Comparison of ENCODE assay signal across 8 mouse cellular contexts in genomic region chr16:49799597-49800561, GRCm38 (mm10). TPM values are rescaled to one million over a fixed set of nuclear protein-coding genes. Genes with fewer than 3 reads are reported as not detected.
A peak's percentile ranks its signal among the peaks of the same experiment; 100 is the strongest.
DNase-seq lines count a peak whose midpoint lies in the region; ATAC-seq and TF ChIP-seq lines count a peak whose summit lies in the region.

Gene Cd47 (plus strand): TSS chr16:49800533.

- TF ChIP-seq EP300 in heart, postnatal 0 days (IDR thresholded peaks at IDR 0.05; ENCODE audit: low read depth), result peak; percentile 34; the same call in 1 of the 2 replicates

- H3K4me3 ChIP-seq in cerebellum, adult 2 months (replicated peaks; ENCODE audit: insufficient read depth, low read depth, low read length), result no peak within 1 kb of the TSS
- H3K4me3 ChIP-seq in heart, postnatal 0 days (ENCODE audit: low read depth, low read length), result no peak within 1 kb of the TSS
- H3K4me3 ChIP-seq in lung, embryonic 15.5 days, result no peak within 1 kb of the TSS
- H3K4me3 ChIP-seq in small intestine, adult 2 months (ENCODE audit: low read depth, low read length), result no peak within 1 kb of the TSS

- 86% methylated on average over 10 of the region's 10 CpGs for WGBS in cerebellum, adult 2 months
- WGBS in heart, postnatal 0 days, result 67% methylated on average over 10 of the region's 10 CpGs
- WGBS in lung, embryonic 15.5 days, result 71% methylated on average over 10 of the region's 10 CpGs
- 73% methylated on average over 10 of the region's 10 CpGs for WGBS in small intestine, adult 2 months

- no peak within 1 kb of the TSS for H3K4me2 ChIP-seq in heart, postnatal 0 days (ENCODE audit: low read depth, low read length)
- no peak within 1 kb of the TSS for H3K4me2 ChIP-seq in lung, embryonic 15.5 days

- H3K4me1 ChIP-seq in cerebellum, adult 2 months (ENCODE audit: control insufficient read depth, insufficient read depth, low read length), result no peaks in the 10 kb centered on the region
- H3K4me1 ChIP-seq in heart, postnatal 0 days (ENCODE audit: control insufficient read depth, insufficient read depth), result peaks cover 11% of the 10 kb centered on the region
- H3K4me1 ChIP-seq in lung, embryonic 15.5 days, result peaks cover 21% of the 10 kb centered on the region
- H3K4me1 ChIP-seq in small intestine, adult 2 months (ENCODE audit: control insufficient read depth, insufficient read depth, insufficient read length, low read length), result 0 out of 2 replicates have a peak, but pooled peaks cover 2% of the 10 kb centered on the region

- H3K9me3 ChIP-seq in heart, postnatal 0 days (replicated peaks; ENCODE audit: control insufficient read depth, low read length), result no peaks in the 10 kb centered on the region
- H3K9me3 ChIP-seq in lung, embryonic 15.5 days, result no peaks in the 10 kb centered on the region

- H3K36me3 ChIP-seq in heart, postnatal 0 days (replicated peaks; ENCODE audit: control insufficient read depth, insufficient read depth, low read length), result no peaks in the 10 kb centered on the region
- H3K36me3 ChIP-seq in lung, embryonic 15.5 days, result no peaks in the 10 kb centered on the region
- H3K36me3 ChIP-seq in small intestine, adult 2 months (ENCODE audit: control insufficient read depth, insufficient read depth, low read length), result no peaks in the 10 kb centered on the region

- ATAC-seq in erythroid progenitor cell, adult 5-6 weeks (replicated peaks; ENCODE audit: low FRiP score, poor library complexity, severe bottlenecking), result peak; percentile 86
- no peak for ATAC-seq in heart, postnatal 0 days (ENCODE audit: insufficient read depth, low read depth)
- peak; percentile 45; the same call in 1 of the 2 replicates for ATAC-seq in lung, embryonic 15.5 days (ENCODE audit: borderline replicate concordance, extremely low read depth, low FRiP score, low TSS enrichment)

- TF ChIP-seq CTCF in cerebellum, adult 2 months (IDR thresholded peaks at IDR 0.05; ENCODE audit: borderline replicate concordance, insufficient read depth, low read depth, low read length), result no peak
- no peak for TF ChIP-seq CTCF in heart, postnatal 0 days (IDR thresholded peaks at IDR 0.05; ENCODE audit: low read depth)
- no peak for TF ChIP-seq CTCF in small intestine, adult 2 months (IDR thresholded peaks at IDR 0.05; ENCODE audit: extremely low read depth, insufficient read length, insufficient replicate concordance, low read depth, low read length)

- no peak within 1 kb of the TSS for H3K27ac ChIP-seq in cerebellum, adult 2 months (ENCODE audit: insufficient read depth, low read length)
- peak within 1 kb of the TSS; percentile 57; the same call in 1 of the 2 replicates for H3K27ac ChIP-seq in heart, postnatal 0 days (ENCODE audit: low read depth)
- H3K27ac ChIP-seq in lung, embryonic 15.5 days, result peak within 1 kb of the TSS; percentile 43
- H3K27ac ChIP-seq in small intestine, adult 2 months (ENCODE audit: insufficient read depth, low read depth, low read length), result no peak within 1 kb of the TSS

- H3K27me3 ChIP-seq in cerebellum, adult 2 months (ENCODE audit: control insufficient read depth, insufficient read depth, low read length), result no peaks in the 10 kb centered on the region
- H3K27me3 ChIP-seq in heart, postnatal 0 days (ENCODE audit: control insufficient read depth, insufficient read depth, low read length), result no peaks in the 10 kb centered on the region
- no peaks in the 10 kb centered on the region for H3K27me3 ChIP-seq in lung, embryonic 15.5 days
- H3K27me3 ChIP-seq in small intestine, adult 2 months (ENCODE audit: control insufficient read depth, insufficient read depth, low read length), result no peaks in the 10 kb centered on the region

- DNase-seq in cerebellum, adult 2 months, result no peak
- DNase-seq in cerebellum, postnatal 25 days, result no peak
- DNase-seq in heart, postnatal 0 days (ENCODE audit: low spot score), result no peak
- peak; percentile 59 for DNase-seq in kidney, postnatal 14 days
- no peak for DNase-seq in cerebellum, postnatal 14 days

- no peak for TF ChIP-seq POLR2A in cerebellum, adult 2 months (IDR thresholded peaks at IDR 0.05; ENCODE audit: borderline replicate concordance, insufficient read depth, low read length)
- TF ChIP-seq POLR2A in small intestine, adult 2 months (IDR thresholded peaks at IDR 0.05; ENCODE audit: low read depth, low read length), result no peak

- H3K9ac ChIP-seq in heart, postnatal 0 days (replicated peaks; ENCODE audit: low read depth, low read length), result no peak within 1 kb of the TSS
- H3K9ac ChIP-seq in lung, embryonic 15.5 days, result no peak within 1 kb of the TSS

RNA-seq across cellular contexts. Expression of gene Cd47, which starts in this region (rescaled TPM):
- polyA plus RNA-seq in cerebellum, adult 2 months (2012; rRNA removed), result 123 and 133 TPM in 2 replicates
- 742 and 874 TPM in 2 replicates for total RNA-seq in erythroid progenitor cell, adult 5-6 weeks (2015; ENCODE audit: low replicate concordance)
- total RNA-seq in erythroid progenitor cell, adult 5-6 weeks (2017; ENCODE audit: low replicate concordance), result 624 and 761 TPM in 2 replicates
- total RNA-seq in heart, postnatal 0 days (2014; rRNA removed; ENCODE audit: low replicate concordance), result 32.9 and 50.7 TPM in 2 replicates
- 77.8 and 82.0 TPM in 2 replicates for polyA plus RNA-seq in heart, postnatal 0 days (2015; fragmentation: Nextera tagmentation; extraction: Ambion mirVana)
- polyA plus RNA-seq in lung, embryonic 15.5 days (2015; fragmentation: Nextera tagmentation; extraction: Ambion mirVana), result 108 and 123 TPM in 2 replicates
- 21.7 and 56.8 TPM in 2 replicates for polyA plus RNA-seq in small intestine, adult 2 months (2012; rRNA removed)

Comparison
In these comparisons a context has a peak if more than half of its experiments do, and no peak if none do; other contexts are left out.
1. RNA of gene Cd47 (total RNA-seq): 624 to 874 TPM in erythroid progenitor cell, adult 5-6 weeks; 32.9 to 50.7 TPM in heart, postnatal 0 days; every median in the first group is over 10 times any median in the second.
2. H3K27ac ChIP-seq: peak in heart, postnatal 0 days (single experiment) and lung, embryonic 15.5 days (single experiment); none in cerebellum, adult 2 months (single experiment) and small intestine, adult 2 months (single experiment).